Mouse (Mus musculus) kidney, adult 2 months (tissue): Measurements from ENCODE around the gene Gpr143. TPM values are rescaled to one million over a fixed set of nuclear protein-coding genes. Genes with fewer than 3 reads are reported as not detected.
"Not testable (repeated sequence)": the region's sequence is repeated elsewhere in the genome, so short reads cannot be mapped to it uniquely, and the experiment has no call there.

Experiments used
- DNase-seq: peaks from one replicate; pipeline ENCODE4 v3.0.0; 2021
- H3K27ac ChIP-seq: fragments of 200-500 bp; 2 replicates; pipeline ENCODE4 v1.5.1; 2012; ENCODE audit warnings: low read depth, low read length, control low read depth, inconsistent platforms; ENCODE audit not compliant: insufficient read depth
- H3K27me3 ChIP-seq: fragments of 200-500 bp; replicated peaks from 2 replicates; pipeline ENCODE4 v1.6.1; 2012; ENCODE audit warnings: mild to moderate bottlenecking, moderate library complexity, low read length, inconsistent platforms; ENCODE audit not compliant: control insufficient read depth, insufficient read depth
- H3K36me3 ChIP-seq: fragments of 200-500 bp; 2 replicates; pipeline ENCODE4 v1.6.1; 2012; ENCODE audit warnings: mild to moderate bottlenecking, moderate library complexity, low read length, inconsistent platforms; ENCODE audit not compliant: control insufficient read depth, insufficient read depth
- H3K4me1 ChIP-seq: fragments of 200-500 bp; 2 replicates; pipeline ENCODE4 v1.6.1; 2011; ENCODE audit warnings: low read length; ENCODE audit not compliant: control insufficient read depth, insufficient read depth
- H3K4me3 ChIP-seq: fragments of 200-500 bp; 2 replicates; pipeline ENCODE4 v1.5.1; 2011; ENCODE audit warnings: mild to moderate bottlenecking, low read depth, low read length, control low read depth; ENCODE audit not compliant: insufficient read depth
- CTCF ChIP-seq: fragments of 200-500 bp; conservative IDR thresholded peaks from 2 replicates; pipeline ENCODE4 v1.5.1; 2011; ENCODE audit warnings: low read depth, mild to moderate bottlenecking, control low read depth, low read length, moderate library complexity, mixed read lengths; ENCODE audit not compliant: insufficient read depth, insufficient read length
- POLR2A ChIP-seq: fragments of 200-500 bp; IDR thresholded peaks from one replicate; pipeline ENCODE4 v1.6.1; 2011; ENCODE audit warnings: low read depth, low read length, control low read depth
- WGBS: fragments of 180-500 bp; shearing (Covaris S2); methylation state at CpG from one replicate; pipeline ENCODE4 v1.1.7; 2018; 5-methylcytosine and 5-hydroxymethylcytosine counted together
- polyA plus RNA-seq: library from polyadenylated mRNA; depleted of rRNA; stranded (reverse); fragments of >200 nt; gene quantifications from 2 replicates; pipeline ENCODE4 v1.2.3, GENCODE M21; 2012; rRNA removed

Gene Gpr143
- polyA plus RNA-seq, 1 experiment, result 0.58 TPM

DNA sequence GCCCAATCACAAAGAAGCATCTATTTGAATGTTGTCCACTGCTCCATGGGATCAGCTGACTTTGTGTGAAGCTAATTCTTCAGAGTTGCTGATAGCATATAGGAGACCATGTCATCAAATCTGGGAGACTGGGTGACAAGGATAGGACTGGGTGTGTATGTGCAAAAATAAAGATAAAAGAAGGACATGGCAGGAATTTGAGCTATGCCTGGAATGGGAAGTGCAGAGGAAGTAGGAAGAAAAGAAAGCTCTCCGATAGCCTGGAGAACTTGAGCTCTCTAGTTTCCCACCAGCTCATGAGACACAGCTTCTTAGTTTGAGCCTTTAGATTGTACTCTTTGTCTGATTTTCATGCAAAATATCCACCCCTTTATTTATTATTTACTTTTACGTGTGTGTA, 6.9 kb downstream of the Gpr143 start:
- no peak for DNase-seq
- H3K4me1 ChIP-seq, result no peaks in the 10 kb centered on the region
- H3K27me3 ChIP-seq, result no peaks in the 10 kb centered on the region
- H3K27ac ChIP-seq, result no peak overlapping the region
- 73% methylated on average over 2 of the region's 2 CpGs for WGBS
- H3K4me3 ChIP-seq, result no peak overlapping the region
- TF ChIP-seq CTCF (no peak), POLR2A (no peak)
- no peaks in the 10 kb centered on the region for H3K36me3 ChIP-seq

- Histone ChIP-seq H3K4me1 (no peaks in the 10 kb centered on the region), H3K27ac (no peak overlapping the region), H3K36me3 (no peaks in the 10 kb centered on the region), H3K4me3 (no peak overlapping the region), H3K27me3 (no peaks in the 10 kb centered on the region)
- TF ChIP-seq POLR2A (no peak), CTCF (no peak)
- no peak for DNase-seq
These were observed 23.6 kb downstream of the Gpr143 start for GRCm38 (mm10) chrX:152805317-152805716.

- H3K36me3 ChIP-seq, result no peaks in the 10 kb centered on the region
- no peaks in the 10 kb centered on the region for H3K27me3 ChIP-seq
- H3K27ac ChIP-seq, result no peak overlapping the region
- TF ChIP-seq CTCF, result no peak
- TF ChIP-seq POLR2A, result no peak
- DNase-seq, result no peak
- no peak overlapping the region for H3K4me3 ChIP-seq
- no peaks in the 10 kb centered on the region for H3K4me1 ChIP-seq
- WGBS, result 71% methylated on average over 3 of the region's 3 CpGs
These were observed 31.6 kb downstream of the Gpr143 start for GRCm38 (mm10) chrX:152813339-152813738.

- no peak overlapping the region for H3K4me3 ChIP-seq
- no peaks in the 10 kb centered on the region for H3K4me1 ChIP-seq
- no peak overlapping the region for H3K27ac ChIP-seq
- DNase-seq, result peak; percentile 38
- TF ChIP-seq POLR2A (no peak), CTCF (0 out of 2 replicates have a peak, but pooled peaks have one; percentile 21)
- no peaks in the 10 kb centered on the region for H3K27me3 ChIP-seq
- no peaks in the 10 kb centered on the region for H3K36me3 ChIP-seq
These were observed 37.3 kb downstream of the Gpr143 start for GRCm38 (mm10) chrX:152818996-152819395.

- DNase-seq, H3K4me3 ChIP-seq, H3K27ac ChIP-seq, H3K36me3 ChIP-seq, H3K4me1 ChIP-seq, H3K27me3 ChIP-seq: not testable (repeated sequence)
- no CpG with 5 or more reads among the region's 1 CpGs for WGBS
These were observed 49.4 kb downstream of the Gpr143 start for GRCm38 (mm10) chrX:152831003-152831550.

- not testable (repeated sequence) for H3K4me1 ChIP-seq, H3K4me3 ChIP-seq, H3K36me3 ChIP-seq, H3K27me3 ChIP-seq, H3K27ac ChIP-seq
- peak; percentile 43 for TF ChIP-seq CTCF
- 29% methylated on average over 5 of the region's 5 CpGs for WGBS
- peak; percentile 11 for DNase-seq
These were observed 53.2 kb downstream of the Gpr143 start for GRCm38 (mm10) chrX:152834940-152835339.

DNA sequence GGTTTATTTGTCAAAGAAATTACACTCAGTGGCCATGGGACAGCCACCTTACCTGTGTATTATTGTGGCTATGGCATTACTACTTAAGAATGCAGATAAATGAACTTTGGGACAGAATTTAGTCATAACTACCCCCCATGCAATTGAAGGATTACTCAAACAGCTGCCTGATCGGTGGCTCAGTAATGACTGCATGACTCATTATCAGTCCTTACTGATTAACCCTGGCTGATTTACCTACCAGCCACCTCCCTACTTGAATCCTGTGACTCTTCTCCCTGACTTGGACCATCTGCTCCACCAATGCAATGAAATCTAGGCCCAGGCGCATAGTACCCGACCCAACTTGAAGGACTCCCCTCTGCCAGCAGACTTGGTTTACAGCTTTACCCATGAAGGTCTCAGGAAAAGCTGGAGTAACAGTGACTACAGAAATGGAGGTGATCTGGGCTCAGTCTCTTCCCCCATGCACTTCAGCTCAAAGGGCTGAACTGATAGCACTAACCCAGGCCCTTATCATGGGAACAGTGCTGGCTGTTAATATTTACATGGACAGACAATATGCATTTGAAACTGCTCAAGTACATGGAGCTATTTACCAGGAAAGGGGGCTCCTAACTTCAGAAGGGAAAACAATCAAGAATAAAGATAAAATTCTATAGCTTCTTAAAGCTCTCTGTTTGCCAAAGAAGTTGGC, 73.5 kb downstream of the Gpr143 start:
- H3K27ac ChIP-seq, result no peak overlapping the region
- no peaks in the 10 kb centered on the region for H3K27me3 ChIP-seq
- 75% methylated on average over 3 of the region's 3 CpGs for WGBS
- no peaks in the 10 kb centered on the region for H3K36me3 ChIP-seq
- H3K4me1 ChIP-seq, result peaks cover 3% of the 10 kb centered on the region; the same call in 1 of the 2 replicates
- no peak for DNase-seq
- TF ChIP-seq CTCF, result no peak
- no peak for TF ChIP-seq POLR2A
- H3K4me3 ChIP-seq, result no peak overlapping the region

Other genes starting within 250 kb of the Gpr143 start
- not detected in 2 replicates for gene Cldn34a, start 218.6 kb upstream of the Gpr143 start, polyA plus RNA-seq
- gene Shroom2, start 12.5 kb upstream of the Gpr143 start, polyA plus RNA-seq, result 6.0 TPM in 2 replicates
- not detected in 2 replicates for gene Usp51, start 224.5 kb downstream of the Gpr143 start, polyA plus RNA-seq